Mouse (Mus musculus) bone marrow, adult 2 months (tissue): ENCODE results near the gene Hadhb.

ENCODE experiments used
- CTCF ChIP-seq: fragments of 200-500 bp; IDR thresholded peaks from 2 replicates; pipeline ENCODE4 v1.5.1; 2011; ENCODE audit warnings: low read length, control low read depth; ENCODE audit not compliant: control insufficient read depth, insufficient read depth
- POLR2A ChIP-seq: fragments of 200-500 bp; IDR thresholded peaks from 2 replicates; pipeline ENCODE4 v1.6.1; 2011; ENCODE audit warnings: low read depth, mild to moderate bottlenecking, control low read depth, low read length, borderline replicate concordance; ENCODE audit not compliant: control insufficient read depth

GRCm38 (mm10) chr5:30215970-30216369 is 60.9 kb downstream of the Hadhb start:
- no peak for TF ChIP-seq CTCF
- no peak for TF ChIP-seq POLR2A
